Mouse (Mus musculus) c-Kit-negative CD71-positive TER-119-positive erythroid progenitor cells, embryonic 14.5 days (primary cell): ENCODE data around the gene Zc3hav1.

Source experiments
- DNase-seq: peaks from one replicate; pipeline ENCODE4 v3.0.0-alpha.2; 2013; ENCODE audit warnings: low read depth, low spot score

The Zc3hav1 gene

GRCm38 (mm10) chr6:38297580-38298245 lies 56.7 kb downstream of the Zc3hav1 start:
- no peak for DNase-seq

- DNase-seq = no peak
Measured at GRCm38 (mm10) chr6:38293708-38294107, 60.7 kb downstream of the Zc3hav1 start.

- no peak for DNase-seq
Measured at GRCm38 (mm10) chr6:38292871-38293646, 61.3 kb downstream of the Zc3hav1 start.

GRCm38 (mm10) chr6:38284422-38284821 lies 70.0 kb downstream of the Zc3hav1 start:
- DNase-seq = no peak

- DNase-seq = no peak
Measured at GRCm38 (mm10) chr6:38264466-38264865, 89.9 kb downstream of the Zc3hav1 start.

- DNase-seq = no peak
Measured at GRCm38 (mm10) chr6:38263393-38264159, 90.8 kb downstream of the Zc3hav1 start.

- no peak for DNase-seq
Measured at GRCm38 (mm10) chr6:38261877-38262276, 92.5 kb downstream of the Zc3hav1 start.

- DNase-seq = no peak
Measured at GRCm38 (mm10) chr6:38257506-38257905, 96.9 kb downstream of the Zc3hav1 start.

- DNase-seq = no peak
Measured at GRCm38 (mm10) chr6:38256793-38257192, 97.6 kb downstream of the Zc3hav1 start.

- no peak for DNase-seq
Measured at GRCm38 (mm10) chr6:38255794-38256193, 98.6 kb downstream of the Zc3hav1 start.
